In genomic region chr2:137515043-137515442, GRCm38 (mm10) we compare ENCODE assay signal across 20 mouse cellular contexts.
DNase-seq lines count a peak whose midpoint lies in the region; ATAC-seq and TF ChIP-seq lines count a peak whose summit lies in the region.
"Had no signal": no experiment of that assay in that cellular context is flagged by ENCODE, and none has a peak within 500 bp of the region (broad histone marks: within the 10 kb centered on the region; RNA-seq: fewer than 3 reads in every experiment).

No protein-coding gene starts in this region.

- H3K9ac ChIP-seq in hindbrain, embryonic 11.5 days (ENCODE audit: low read depth, low read length): no peak overlapping the region
- no peak overlapping the region for H3K9ac ChIP-seq in hindbrain, postnatal 0 days (replicated peaks; ENCODE audit: low read length)
- no peak overlapping the region for H3K9ac ChIP-seq in intestine, postnatal 0 days (ENCODE audit: low read depth, low read length)
- H3K9ac ChIP-seq: forebrain, embryonic 13.5 days; forebrain, postnatal 0 days; heart, embryonic 15.5 days had no signal

- H3K4me3 ChIP-seq in hindbrain, embryonic 11.5 days (ENCODE audit: low read depth, low read length): no peak overlapping the region
- no peak overlapping the region for H3K4me3 ChIP-seq in hindbrain, postnatal 0 days (ENCODE audit: low read length)
- H3K4me3 ChIP-seq in intestine, postnatal 0 days (ENCODE audit: low read depth, low read length): no peak overlapping the region
- H3K4me3 ChIP-seq: embryonic facial prominence, embryonic 10.5 days; forebrain, embryonic 13.5 days; heart, adult 2 months; heart, embryonic 15.5 days had no signal

- no peak overlapping the region for H3K27ac ChIP-seq in hindbrain, embryonic 11.5 days (ENCODE audit: low read depth, low read length)
- no peak overlapping the region for H3K27ac ChIP-seq in hindbrain, postnatal 0 days
- H3K27ac ChIP-seq in intestine, postnatal 0 days (ENCODE audit: low read depth, low read length): no peak overlapping the region
- H3K27ac ChIP-seq: embryonic facial prominence, embryonic 10.5 days; forebrain, embryonic 13.5 days; heart, adult 2 months; heart, embryonic 15.5 days had no signal

- no peaks in the 10 kb centered on the region for H3K4me1 ChIP-seq in hindbrain, embryonic 11.5 days (replicated peaks; ENCODE audit: control insufficient read depth, insufficient read depth, low read length)
- H3K4me1 ChIP-seq in hindbrain, postnatal 0 days (ENCODE audit: insufficient read depth, low read length): no peaks in the 10 kb centered on the region
- H3K4me1 ChIP-seq in intestine, postnatal 0 days (replicated peaks; ENCODE audit: control insufficient read depth, insufficient read depth, low read length): no peaks in the 10 kb centered on the region
- H3K4me1 ChIP-seq: forebrain, embryonic 13.5 days had no signal

- H3K36me3 ChIP-seq in hindbrain, embryonic 11.5 days (ENCODE audit: control insufficient read depth, insufficient read depth, low read length): no peaks in the 10 kb centered on the region
- no peaks in the 10 kb centered on the region for H3K36me3 ChIP-seq in hindbrain, postnatal 0 days (ENCODE audit: insufficient read depth, low read length)
- no peaks in the 10 kb centered on the region for H3K36me3 ChIP-seq in intestine, postnatal 0 days (ENCODE audit: control insufficient read depth, insufficient read depth)
- H3K36me3 ChIP-seq: embryonic facial prominence, embryonic 10.5 days; heart, embryonic 15.5 days had no signal

- TF ChIP-seq CTCF in hindbrain, postnatal 0 days (IDR thresholded peaks at IDR 0.05; ENCODE audit: low read depth): no peak
- no peak for TF ChIP-seq CTCF in intestine, postnatal 0 days (IDR thresholded peaks at IDR 0.05; ENCODE audit: low read depth)

- H3K4me2 ChIP-seq in hindbrain, embryonic 11.5 days (replicated peaks; ENCODE audit: low read depth, low read length): no peak overlapping the region
- no peak overlapping the region for H3K4me2 ChIP-seq in hindbrain, postnatal 0 days (ENCODE audit: low read depth, low read length)
- H3K4me2 ChIP-seq in intestine, postnatal 0 days (replicated peaks; ENCODE audit: low read depth): no peak overlapping the region
- H3K4me2 ChIP-seq: forebrain, embryonic 13.5 days; heart, embryonic 11.5 days; heart, embryonic 15.5 days had no signal

- peak; percentile 68 for ATAC-seq in hindbrain, embryonic 11.5 days (ENCODE audit: low FRiP score)
- ATAC-seq in hindbrain, postnatal 0 days: no peak
- no peak for ATAC-seq in intestine, postnatal 0 days
- ATAC-seq: forebrain, embryonic 13.5 days; forebrain, postnatal 0 days; hindbrain, embryonic 16.5 days had no signal

- peak; percentile 32 for DNase-seq in hindbrain, embryonic 11.5 days (ENCODE audit: low spot score)
- DNase-seq in hindbrain, postnatal 0 days (ENCODE audit: low spot score): no peak
- peak; percentile 8 to 9 for DNase-seq in kidney, postnatal 4 days
- DNase-seq in kidney, postnatal 10 days: no peak
- DNase-seq in embryo, embryonic 10.5 days (ENCODE audit: low spot score): peak; percentile 56
- DNase-seq: adrenal gland, adult 2 months; adrenal gland, postnatal 25 days; cerebellum, adult 2 months; cerebellum, postnatal 10 days; forebrain, postnatal 0 days; gastrocnemius, postnatal 14 days; heart, adult 2 months; heart, postnatal 14 days had no signal

- H3K9me3 ChIP-seq in hindbrain, embryonic 11.5 days (ENCODE audit: control insufficient read depth, low read length): no peaks in the 10 kb centered on the region
- no peaks in the 10 kb centered on the region for H3K9me3 ChIP-seq in hindbrain, postnatal 0 days (ENCODE audit: low read length)
- no peaks in the 10 kb centered on the region for H3K9me3 ChIP-seq in intestine, postnatal 0 days (ENCODE audit: control insufficient read depth)
- H3K9me3 ChIP-seq: embryonic facial prominence, embryonic 10.5 days; forebrain, embryonic 13.5 days; heart, embryonic 15.5 days had no signal

- no peaks in the 10 kb centered on the region for H3K27me3 ChIP-seq in hindbrain, embryonic 11.5 days (ENCODE audit: control insufficient read depth, insufficient read depth, low read length)
- no peaks in the 10 kb centered on the region for H3K27me3 ChIP-seq in hindbrain, postnatal 0 days (ENCODE audit: insufficient read depth, low read length)
- no peaks in the 10 kb centered on the region for H3K27me3 ChIP-seq in intestine, postnatal 0 days (replicated peaks; ENCODE audit: control insufficient read depth, insufficient read depth, low read length)
- H3K27me3 ChIP-seq: CH12.LX; forebrain, embryonic 13.5 days; heart, embryonic 15.5 days had no signal

- 37% methylated on average over 3 of the region's 3 CpGs for WGBS in hindbrain, embryonic 11.5 days
- WGBS in hindbrain, postnatal 0 days: 61% methylated on average over 3 of the region's 3 CpGs
- WGBS in intestine, postnatal 0 days: 74% methylated on average over 3 of the region's 3 CpGs

Comparison
In these comparisons a context has a peak if more than half of its experiments do, and no peak if none do; other contexts are left out.
1. DNase-seq: peak in hindbrain, embryonic 11.5 days (single experiment), kidney, postnatal 4 days (2 of 2) and embryo, embryonic 10.5 days (single experiment); none in hindbrain, postnatal 0 days (single experiment) and kidney, postnatal 10 days (single experiment).